Comparison of ENCODE assay signal across 7 mouse cellular contexts in the genomic region with DNA sequence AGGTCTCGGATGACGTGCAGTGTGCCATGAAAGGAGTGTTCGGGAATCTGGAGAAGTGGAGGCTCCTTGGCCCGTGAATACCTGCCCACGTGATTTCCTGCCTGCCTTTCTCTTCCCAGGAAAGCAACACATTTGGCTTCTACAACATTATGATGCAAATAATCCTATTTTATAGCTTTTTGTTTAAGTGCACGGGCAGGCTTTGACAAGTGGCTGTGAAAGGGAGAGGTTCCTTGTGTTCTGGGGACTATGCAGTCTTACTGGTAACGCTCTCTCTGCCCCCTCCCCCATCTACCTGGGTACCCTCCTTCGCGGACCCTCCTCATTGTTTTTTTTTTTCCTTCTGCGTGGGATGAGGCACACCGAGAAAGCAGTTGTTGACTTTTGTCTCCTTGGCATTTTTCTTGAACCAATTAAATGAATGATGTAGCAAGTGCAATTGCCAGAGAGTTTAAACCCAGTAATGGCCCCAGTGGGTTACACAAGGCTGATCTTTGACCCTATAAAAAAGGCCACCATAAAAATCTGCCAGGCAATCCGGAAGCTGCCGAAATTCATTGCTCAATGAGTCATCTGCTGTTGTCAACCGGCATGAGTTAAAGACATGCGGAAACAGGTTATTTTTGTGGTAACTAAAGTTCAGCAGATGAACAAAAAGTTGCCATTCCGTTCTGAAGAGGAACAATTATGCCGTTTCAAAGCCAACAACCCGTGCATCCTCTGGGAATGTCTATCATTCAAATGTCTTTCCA.
DNase-seq lines count a peak whose midpoint lies in the region; ATAC-seq and TF ChIP-seq lines count a peak whose summit lies in the region.

No protein-coding gene starts in this region.

- H3K36me3 ChIP-seq in kidney, embryonic 15.5 days, result no peaks in the 10 kb centered on the region

- H3K9ac ChIP-seq in kidney, embryonic 15.5 days, result no peak overlapping the region

- no peaks in the 10 kb centered on the region for H3K27me3 ChIP-seq in kidney, embryonic 15.5 days

- peaks cover 33% of the 10 kb centered on the region for H3K4me1 ChIP-seq in bone marrow macrophage, adult 2 months (ENCODE audit: control insufficient read depth, insufficient read depth, low read length)
- H3K4me1 ChIP-seq in kidney, embryonic 15.5 days, result peaks cover 11% of the 10 kb centered on the region

- TF ChIP-seq POLR2A in bone marrow macrophage, adult 2 months (IDR thresholded peaks at IDR 0.05; ENCODE audit: borderline replicate concordance, low read depth, low read length), result no peak

- no peak for TF ChIP-seq CTCF in bone marrow macrophage, adult 2 months (IDR thresholded peaks at IDR 0.05; ENCODE audit: low read depth, low read length)

- 12% methylated on average over 18 of the region's 18 CpGs for whole genome bisulfite sequencing in kidney, embryonic 15.5 days

- peak overlapping the region; percentile 46 for H3K4me2 ChIP-seq in kidney, embryonic 15.5 days

- 0 out of 2 replicates have a peak, but pooled peaks have one; percentile 40 for ATAC-seq in kidney, embryonic 15.5 days (replicated peaks; ENCODE audit: low FRiP score)
- no peak for ATAC-seq in megakaryocyte-erythroid progenitor cell, adult 5-6 weeks (replicated peaks; ENCODE audit: low FRiP score, low TSS enrichment, poor library complexity, severe bottlenecking)

- H3K4me3 ChIP-seq in bone marrow macrophage, adult 2 months (ENCODE audit: insufficient read depth, low read length), result no peak overlapping the region
- no peak overlapping the region for H3K4me3 ChIP-seq in kidney, embryonic 15.5 days (replicated peaks)

- peak; percentile 42 for DNase-seq in urinary bladder, postnatal 14 days (ENCODE audit: low spot score)
- DNase-seq in urinary bladder, postnatal 4 days (ENCODE audit: low spot score in 2 of 2), result no peak
- peak; percentile 21 for DNase-seq in neural tube, embryonic 10.5 days (ENCODE audit: extremely low spot score, low spot score)
- no peak for DNase-seq in c-Kit-positive CD71-positive TER-119-positive erythroid progenitor cells, embryonic 14.5 days (ENCODE audit: low spot score)

- H3K27ac ChIP-seq in bone marrow macrophage, adult 2 months (ENCODE audit: insufficient read depth, low read depth, low read length), result peak overlapping the region; percentile 58
- no peak overlapping the region for H3K27ac ChIP-seq in kidney, embryonic 15.5 days

- H3K9me3 ChIP-seq in kidney, embryonic 15.5 days (replicated peaks), result no peaks in the 10 kb centered on the region

Comparison
In these comparisons a context has a peak if more than half of its experiments do, and no peak if none do; other contexts are left out.
1. DNase-seq: peak in urinary bladder, postnatal 14 days (single experiment) and neural tube, embryonic 10.5 days (single experiment); none in urinary bladder, postnatal 4 days (0 of 2) and c-Kit-positive CD71-positive TER-119-positive erythroid progenitor cells, embryonic 14.5 days (single experiment).